Mouse (Mus musculus) megakaryocyte, embryonic 14.5 days (primary cell): ENCODE results near the gene Akr1a1. TPM values are rescaled to one million over a fixed set of nuclear protein-coding genes. Genes with fewer than 3 reads are reported as not detected.

ENCODE experiments used
- H3K27me3 ChIP-seq: replicated peaks from 2 replicates; pipeline ENCODE3; 2012; ENCODE audit warnings: inconsistent platforms
- H3K36me3 ChIP-seq: replicated peaks from 2 replicates; pipeline ENCODE3; 2012; ENCODE audit warnings: low read length, inconsistent platforms, mixed read lengths
- H3K4me1 ChIP-seq: 2 replicates; pipeline ENCODE4 v1.6.1; 2012; ENCODE audit warnings: inconsistent platforms
- H3K4me3 ChIP-seq: replicated peaks from 2 replicates; pipeline ENCODE3; 2012; ENCODE audit warnings: moderate library complexity, mild to moderate bottlenecking, inconsistent platforms
- H3K9me3 ChIP-seq: 2 replicates; pipeline ENCODE4 v1.6.1; 2012; ENCODE audit warnings: inconsistent platforms
- FLI1 ChIP-seq: IDR thresholded peaks from 2 replicates; pipeline ENCODE4 v1.6.1; 2012; ENCODE audit warnings: low read length, inconsistent platforms, mixed read lengths
- GATA1 ChIP-seq: IDR thresholded peaks from 3 replicates; pipeline ENCODE4 v1.6.1; 2012; ENCODE audit warnings: mixed read lengths, low read length, inconsistent platforms, borderline replicate concordance
- polyA plus RNA-seq: library from polyadenylated mRNA; stranded (reverse); fragments of >175 nt; gene quantifications from 2 replicates; pipeline ENCODE4 v1.2.3, GENCODE M21; 2012; ENCODE audit warnings: low replicate concordance; ENCODE audit not compliant: insufficient read depth

Akr1a1 gene
- polyA plus RNA-seq, 1 experiment: 135 TPM

DNA sequence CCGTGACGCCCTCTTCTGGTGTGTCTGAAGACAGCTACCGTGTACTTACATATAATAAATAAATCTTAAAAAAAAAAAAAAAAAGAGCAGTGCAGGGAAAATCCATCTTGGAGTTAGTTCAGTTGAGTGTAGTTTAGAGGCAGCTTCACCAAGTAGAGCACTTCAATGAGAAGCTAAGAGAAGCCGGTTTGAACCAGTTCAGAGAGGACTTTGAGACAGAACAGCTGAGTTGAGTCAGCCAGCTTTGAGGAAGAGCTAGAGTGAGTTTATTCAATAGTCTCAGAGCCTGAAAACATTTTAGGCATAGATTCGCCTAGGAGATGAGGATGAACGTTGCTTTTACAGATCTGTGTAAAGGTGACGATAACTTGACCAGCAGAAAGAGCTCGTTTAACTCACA, 55.7 kb downstream of the Akr1a1 start:
- TF ChIP-seq GATA1 (no peak), FLI1 (no peak)
- H3K4me1 ChIP-seq: peaks cover 27% of the 10 kb centered on the region
- peaks cover 9% of the 10 kb centered on the region; the same call in 1 of the 2 replicates for H3K9me3 ChIP-seq
- H3K27me3 ChIP-seq: no peaks in the 10 kb centered on the region
- H3K4me3 ChIP-seq: no peak overlapping the region
- peaks cover 66% of the 10 kb centered on the region for H3K36me3 ChIP-seq

Other genes starting within 250 kb of the Akr1a1 start
- 49.7 and 201 TPM in 2 replicates for gene Mast2, start 187.5 kb downstream of the Akr1a1 start, polyA plus RNA-seq
- gene Ipp, start 144.1 kb downstream of the Akr1a1 start, polyA plus RNA-seq: 1.2 TPM in 1 of 2 replicates, not detected in the other
- gene Tmem69, start 95.7 kb downstream of the Akr1a1 start, polyA plus RNA-seq: 0.93 TPM in 1 of 2 replicates, not detected in the other
- gene Gpbp1l1, start 94.0 kb downstream of the Akr1a1 start, polyA plus RNA-seq: 3.6 and 4.9 TPM in 2 replicates
- gene Ccdc17, start 55.0 kb downstream of the Akr1a1 start, polyA plus RNA-seq: 0.31 and 2.6 TPM in 2 replicates
- 2.1 and 5.4 TPM in 2 replicates for gene Nasp, start 23.7 kb downstream of the Akr1a1 start, polyA plus RNA-seq
- 13.8 TPM in 1 of 2 replicates, not detected in the other for gene Prdx1, start 33.9 kb upstream of the Akr1a1 start, polyA plus RNA-seq
- 0.18 TPM in 1 of 2 replicates, not detected in the other for gene Mmachc, start 56.7 kb upstream of the Akr1a1 start, polyA plus RNA-seq
- 1.9 TPM in 1 of 2 replicates, not detected in the other for gene Ccdc163, start 56.8 kb upstream of the Akr1a1 start, polyA plus RNA-seq
- gene Tesk2, start 69.3 kb upstream of the Akr1a1 start, polyA plus RNA-seq: 0.66 and 1.1 TPM in 2 replicates
- 1.3 TPM in 1 of 2 replicates, not detected in the other for gene Toe1, start 156.0 kb upstream of the Akr1a1 start, polyA plus RNA-seq
- 1.6 and 4.5 TPM in 2 replicates for gene Mutyh, start 156.0 kb upstream of the Akr1a1 start, polyA plus RNA-seq
- gene Hpdl, start 170.0 kb upstream of the Akr1a1 start, polyA plus RNA-seq: 0.54 and 0.94 TPM in 2 replicates
- gene Zswim5, start 225.7 kb upstream of the Akr1a1 start, polyA plus RNA-seq: 0.29 and 0.63 TPM in 2 replicates